Mouse (Mus musculus) stomach, postnatal 0 days (tissue): ENCODE measurements at regions not wholly inside any gene's neighbourhood (a gene's known extent, or its start where the extent isn't known, plus 50 kb on each side); places are given as distances from the start of the nearest gene placed in this dataset.

Source experiments
- ATAC-seq: fragments of 200-750 bp; cut with Nextera tagmentation; 2 replicates; pipeline ENCODE4 v1.8.0; 2017; ENCODE audit not compliant: low FRiP score, low TSS enrichment
- DNase-seq: peaks from one replicate; pipeline ENCODE4 v3.0.0-alpha.2; 2016; ENCODE audit warnings: low spot score
- H3K27ac ChIP-seq: fragments of 300-500 bp; sonication (generic); replicated peaks from 2 replicates; pipeline ENCODE4 v1.5.1; 2014; ENCODE audit warnings: mild to moderate bottlenecking, control low read depth
- H3K27me3 ChIP-seq: fragments of 300-500 bp; sonication (generic); 2 replicates; pipeline ENCODE4 v1.6.1; 2014; ENCODE audit warnings: low read length; ENCODE audit not compliant: control insufficient read depth, insufficient read depth
- H3K36me3 ChIP-seq: fragments of 300-500 bp; sonication (generic); 2 replicates; pipeline ENCODE4 v1.6.1; 2014; ENCODE audit warnings: low read length, mixed read lengths; ENCODE audit not compliant: control insufficient read depth, insufficient read depth
- H3K4me1 ChIP-seq: fragments of 300-500 bp; sonication (generic); replicated peaks from 2 replicates; pipeline ENCODE4 v1.6.1; 2014; ENCODE audit warnings: antibody characterized with exemption; ENCODE audit not compliant: control insufficient read depth, insufficient read depth
- H3K4me2 ChIP-seq: fragments of 300-500 bp; sonication (generic); replicated peaks from 2 replicates; pipeline ENCODE4 v1.6.1; 2014; ENCODE audit warnings: low read depth, mild to moderate bottlenecking, control low read depth, moderate library complexity
- H3K4me3 ChIP-seq: fragments of 300-500 bp; sonication (generic); 2 replicates; pipeline ENCODE4 v1.5.1; 2014; ENCODE audit warnings: low read depth, low read length, control low read depth
- H3K9ac ChIP-seq: fragments of 300-500 bp; sonication (generic); 2 replicates; pipeline ENCODE4 v1.6.1; 2014; ENCODE audit warnings: mild to moderate bottlenecking, low read length, control low read depth, mixed read lengths
- H3K9me3 ChIP-seq: fragments of 300-500 bp; sonication (generic); 2 replicates; pipeline ENCODE4 v1.6.1; 2016; ENCODE audit warnings: low read length; ENCODE audit not compliant: control insufficient read depth
- CTCF ChIP-seq: IDR thresholded peaks from 2 replicates; pipeline ENCODE4 v1.5.1; 2016; ENCODE audit warnings: antibody characterized with exemption, low read depth, mild to moderate bottlenecking, moderate library complexity
- EP300 ChIP-seq: optimal IDR thresholded peaks from 2 replicates; pipeline ENCODE3; 2016; ENCODE audit warnings: antibody characterized with exemption
- WGBS: fragments of 180-500 bp; shearing (Covaris S2); extraction: QIAGEN DNeasy Blood & Tissue Kit; methylation state at CpG from one replicate; pipeline ENCODE4 v1.1.7; 2014; 5-methylcytosine and 5-hydroxymethylcytosine counted together

DNA sequence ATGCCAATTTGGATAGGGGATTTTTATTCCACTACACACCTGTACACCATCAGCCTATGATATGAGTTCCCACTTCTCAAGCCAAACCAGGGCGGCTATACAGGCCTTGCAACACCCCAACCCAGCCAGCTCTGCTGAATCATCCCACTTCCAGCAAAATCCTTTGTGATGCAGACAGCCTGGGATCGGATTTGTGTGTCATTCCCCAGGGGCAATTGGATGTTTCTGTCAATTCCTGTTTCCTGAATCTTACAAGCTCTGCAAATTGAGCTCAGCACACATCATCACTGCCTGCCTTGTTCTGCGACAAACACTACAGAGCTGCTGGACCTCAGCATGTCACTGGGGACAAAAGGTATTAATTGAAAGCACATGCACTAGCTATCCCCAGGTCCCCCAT, 132.0 kb upstream of the Vstm2b start:
- Histone ChIP-seq H3K27ac (no peak overlapping the region), H3K4me3 (no peak overlapping the region), H3K36me3 (no peaks in the 10 kb centered on the region), H3K27me3 (no peaks in the 10 kb centered on the region), H3K4me2 (no peak overlapping the region), H3K9ac (no peak overlapping the region), H3K9me3 (no peaks in the 10 kb centered on the region), H3K4me1 (no peaks in the 10 kb centered on the region)
- 51% methylated on average over 3 of the region's 3 CpGs for WGBS
- ATAC-seq (no peak), DNase-seq (no peak)
- TF ChIP-seq EP300, result no peak
- TF ChIP-seq CTCF, result no peak

DNA sequence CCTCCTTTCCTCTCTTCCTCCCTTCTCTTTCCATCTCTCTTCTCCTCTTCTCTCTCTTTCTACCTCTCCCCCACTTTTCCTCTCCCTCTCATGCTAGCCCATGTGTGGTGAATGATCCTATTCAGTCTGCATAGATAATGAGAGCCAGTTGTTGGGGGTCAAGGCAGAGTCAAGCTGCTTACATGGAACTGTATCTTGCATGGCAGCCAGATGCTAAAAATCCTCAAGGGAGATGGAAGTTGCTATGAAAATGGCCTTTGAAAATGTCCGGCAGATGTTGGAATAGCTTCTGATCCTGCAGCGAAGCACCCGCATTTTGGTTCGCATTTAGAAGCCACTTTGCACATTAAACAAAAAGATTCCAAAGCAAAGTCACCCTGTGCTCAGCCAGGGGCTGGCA, 121.9 kb upstream of the Vstm2b start:
- Histone ChIP-seq H3K27me3 (no peaks in the 10 kb centered on the region), H3K4me3 (no peak overlapping the region), H3K9ac (no peak overlapping the region), H3K36me3 (no peaks in the 10 kb centered on the region), H3K9me3 (no peaks in the 10 kb centered on the region), H3K4me1 (no peaks in the 10 kb centered on the region), H3K27ac (no peak overlapping the region), H3K4me2 (no peak overlapping the region)
- ATAC-seq, result no peak
- TF ChIP-seq EP300, result no peak
- no peak for TF ChIP-seq CTCF
- 38% methylated on average over 4 of the region's 4 CpGs for WGBS
- DNase-seq, result no peak

DNA sequence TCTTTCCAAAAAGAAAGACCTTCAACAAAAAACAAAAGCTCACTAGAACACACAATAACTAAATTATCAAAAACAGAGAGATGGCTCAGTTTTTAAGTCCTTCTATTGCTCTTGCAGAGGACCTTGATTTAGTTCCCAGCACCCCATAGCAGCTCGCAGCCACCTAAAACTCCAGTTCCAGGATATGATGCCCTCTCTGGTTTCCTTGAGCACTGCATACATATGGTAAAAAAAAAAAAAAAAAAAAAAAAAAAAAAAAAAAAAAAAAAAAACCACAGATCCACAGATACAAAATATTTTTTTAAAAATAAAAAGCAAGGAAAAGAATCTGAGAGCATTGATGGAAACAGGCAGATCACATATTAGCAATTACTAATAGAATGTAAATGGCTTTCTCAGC, 113.2 kb upstream of the Vstm2b start:
- WGBS, result 77% methylated on average over 1 of the region's 1 CpGs
- TF ChIP-seq EP300 (no peak), CTCF (no peak)
- no peak overlapping the region for H3K9ac ChIP-seq
- no peaks in the 10 kb centered on the region for H3K4me1 ChIP-seq
- H3K9me3 ChIP-seq, result no peaks in the 10 kb centered on the region
- H3K4me3 ChIP-seq, result no peak overlapping the region
- H3K27me3 ChIP-seq, result no peaks in the 10 kb centered on the region
- H3K36me3 ChIP-seq, result no peaks in the 10 kb centered on the region
- DNase-seq (no peak), ATAC-seq (no peak)
- no peak overlapping the region for H3K27ac ChIP-seq
- H3K4me2 ChIP-seq, result no peak overlapping the region

DNA sequence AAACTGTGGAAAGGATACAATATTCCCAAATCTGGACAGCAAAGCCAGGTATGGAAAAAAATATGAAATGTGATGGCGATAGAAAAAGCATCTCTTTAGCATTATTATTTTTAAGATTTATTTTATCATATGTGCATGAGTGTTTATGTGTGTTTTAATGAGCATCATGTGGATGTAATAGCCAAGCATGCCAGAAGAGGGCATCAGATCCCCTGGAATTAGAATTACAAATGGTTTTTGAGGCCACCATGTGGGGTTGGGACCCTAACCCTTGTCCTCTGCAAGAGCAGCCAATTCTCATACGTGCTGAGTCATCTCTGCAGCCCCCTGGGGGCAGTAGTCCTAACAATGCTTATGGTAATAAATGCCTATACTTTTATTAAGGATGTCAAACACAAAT, 111.4 kb upstream of the Vstm2b start:
- no peak overlapping the region for H3K4me3 ChIP-seq
- WGBS, result 72% methylated on average over 2 of the region's 2 CpGs
- ATAC-seq (no peak), DNase-seq (no peak)
- no peak overlapping the region for H3K9ac ChIP-seq
- no peaks in the 10 kb centered on the region for H3K36me3 ChIP-seq
- no peak overlapping the region for H3K4me2 ChIP-seq
- no peak overlapping the region for H3K27ac ChIP-seq
- TF ChIP-seq EP300 (no peak), CTCF (peak; percentile 31; the same call in 1 of the 2 replicates)
- H3K9me3 ChIP-seq, result no peaks in the 10 kb centered on the region
- H3K4me1 ChIP-seq, result no peaks in the 10 kb centered on the region
- no peaks in the 10 kb centered on the region for H3K27me3 ChIP-seq

DNA sequence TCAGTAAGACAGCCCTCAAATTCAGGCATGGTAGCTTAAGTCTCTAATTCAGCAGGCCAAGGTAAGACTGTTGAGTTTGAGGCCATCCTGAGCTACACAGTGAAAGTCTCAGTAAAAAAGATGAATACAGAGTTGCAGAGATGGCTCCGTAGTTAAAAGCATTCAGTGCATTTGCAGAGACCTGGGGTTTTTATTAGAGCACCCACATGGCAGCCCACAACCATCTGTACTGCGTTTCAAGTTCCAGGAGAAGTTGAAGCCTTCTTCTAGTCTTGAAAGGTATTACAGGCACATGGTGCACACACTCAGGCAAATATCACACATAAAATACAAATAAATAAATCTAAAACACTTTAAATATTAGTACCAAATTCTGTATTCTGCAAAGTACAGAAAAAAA, 109.6 kb upstream of the Vstm2b start:
- H3K4me3 ChIP-seq, result no peak overlapping the region
- H3K9me3 ChIP-seq, result no peaks in the 10 kb centered on the region
- H3K4me2 ChIP-seq, result no peak overlapping the region
- DNase-seq, result no peak
- no peaks in the 10 kb centered on the region for H3K36me3 ChIP-seq
- 83% methylated on average over 2 of the region's 2 CpGs for WGBS
- H3K9ac ChIP-seq, result no peak overlapping the region
- ATAC-seq, result no peak
- H3K27ac ChIP-seq, result no peak overlapping the region
- TF ChIP-seq CTCF (no peak), EP300 (no peak)
- H3K27me3 ChIP-seq, result no peaks in the 10 kb centered on the region
- H3K4me1 ChIP-seq, result no peaks in the 10 kb centered on the region

DNA sequence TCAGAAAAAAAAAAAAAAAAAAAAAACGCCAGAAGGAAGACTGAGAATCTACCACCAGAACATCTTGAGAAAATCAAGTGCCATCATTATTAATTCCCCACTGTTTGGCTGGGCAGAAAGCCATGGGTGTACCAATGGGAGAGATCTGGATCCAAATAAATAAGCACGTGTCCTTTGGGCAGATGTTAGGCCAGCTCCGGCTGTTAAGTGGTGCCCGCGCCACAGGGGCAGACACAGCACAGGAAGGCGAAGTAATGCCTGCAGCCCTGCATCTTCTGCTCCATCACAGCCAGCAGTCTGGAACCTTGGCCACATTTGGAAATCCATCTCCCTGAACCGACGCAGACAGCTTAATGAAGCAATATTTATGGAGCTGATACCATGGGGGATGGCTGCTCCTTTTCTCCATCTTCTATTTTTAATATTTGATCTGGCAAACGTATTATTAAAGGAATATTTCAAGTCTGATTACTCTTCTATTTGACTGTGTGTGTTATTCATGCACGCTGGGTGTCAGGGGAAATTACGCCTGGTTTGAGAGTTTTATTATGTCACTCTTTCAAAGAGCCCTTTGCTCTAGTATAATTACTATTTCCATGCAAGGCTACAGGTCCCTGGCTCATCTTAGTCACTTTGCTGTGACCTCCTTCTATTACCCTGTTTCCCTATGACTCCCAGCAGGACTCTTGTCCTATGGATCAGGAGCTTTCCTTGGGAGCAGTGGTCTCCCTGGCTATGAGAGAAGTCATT, 103.5 kb upstream of the Vstm2b start:
- Histone ChIP-seq H3K4me3 (no peak overlapping the region), H3K4me2 (no peak overlapping the region), H3K36me3 (no peaks in the 10 kb centered on the region), H3K4me1 (no peaks in the 10 kb centered on the region), H3K27me3 (no peaks in the 10 kb centered on the region), H3K27ac (no peak overlapping the region), H3K9ac (no peak overlapping the region), H3K9me3 (no peaks in the 10 kb centered on the region)
- DNase-seq (no peak), ATAC-seq (no peak)
- WGBS, result 76% methylated on average over 10 of the region's 11 CpGs
- TF ChIP-seq CTCF (no peak), EP300 (no peak)
